Mouse (Mus musculus) kidney, embryonic 16.5 days (tissue): Measurements from ENCODE around the gene Rapgef6. TPM values are rescaled to one million over a fixed set of nuclear protein-coding genes. Genes with fewer than 3 reads are reported as not detected.

Source experiments
- ATAC-seq: fragments of 200-750 bp; cut with Nextera tagmentation; 2 replicates; pipeline ENCODE4 v1.8.0; 2017; ENCODE audit warnings: moderate TSS enrichment; ENCODE audit not compliant: low FRiP score, low TSS enrichment
- H3K27ac ChIP-seq: fragments of 300-500 bp; sonication (generic); 2 replicates; pipeline ENCODE4 v1.5.1; 2014; ENCODE audit warnings: low read length
- H3K27me3 ChIP-seq: fragments of 300-500 bp; sonication (generic); 2 replicates; pipeline ENCODE4 v1.6.1; 2014; ENCODE audit warnings: low read length, control low read depth, mixed read lengths; ENCODE audit not compliant: insufficient read depth
- H3K36me3 ChIP-seq: fragments of 300-500 bp; sonication (generic); 2 replicates; pipeline ENCODE4 v1.6.1; 2014; ENCODE audit warnings: low read length, control low read depth, mixed read lengths; ENCODE audit not compliant: insufficient read depth
- H3K4me1 ChIP-seq: fragments of 300-500 bp; sonication (generic); 2 replicates; pipeline ENCODE4 v1.6.1; 2014; ENCODE audit warnings: low read length, control low read depth, mixed read lengths; ENCODE audit not compliant: insufficient read depth
- H3K4me2 ChIP-seq: fragments of 300-500 bp; sonication (generic); replicated peaks from 2 replicates; pipeline ENCODE4 v1.6.1; 2014; ENCODE audit warnings: low read depth, low read length
- H3K4me3 ChIP-seq: fragments of 300-500 bp; sonication (generic); 2 replicates; pipeline ENCODE4 v1.5.1; 2014; ENCODE audit warnings: mild to moderate bottlenecking, low read length
- H3K9ac ChIP-seq: fragments of 300-500 bp; sonication (generic); replicated peaks from 2 replicates; pipeline ENCODE4 v1.6.1; 2014; ENCODE audit warnings: low read length
- H3K9me3 ChIP-seq: fragments of 300-500 bp; sonication (generic); 2 replicates; pipeline ENCODE4 v1.6.1; 2016; ENCODE audit warnings: low read length, control low read depth
- WGBS: fragments of 180-500 bp; shearing (Covaris S2); extraction: QIAGEN DNeasy Blood & Tissue Kit; methylation state at CpG from one replicate; pipeline ENCODE4 v1.1.7; 2014; 5-methylcytosine and 5-hydroxymethylcytosine counted together
- polyA plus RNA-seq: library from polyadenylated mRNA; unstranded; fragments of >200 nt; fragmentation: Nextera tagmentation; extraction: Ambion mirVana; gene quantifications from 2 replicates; pipeline ENCODE4 v1.2.1, GENCODE M21; 2015

Rapgef6 gene
- 29.4 and 36.6 TPM in 2 replicates for polyA plus RNA-seq

DNA sequence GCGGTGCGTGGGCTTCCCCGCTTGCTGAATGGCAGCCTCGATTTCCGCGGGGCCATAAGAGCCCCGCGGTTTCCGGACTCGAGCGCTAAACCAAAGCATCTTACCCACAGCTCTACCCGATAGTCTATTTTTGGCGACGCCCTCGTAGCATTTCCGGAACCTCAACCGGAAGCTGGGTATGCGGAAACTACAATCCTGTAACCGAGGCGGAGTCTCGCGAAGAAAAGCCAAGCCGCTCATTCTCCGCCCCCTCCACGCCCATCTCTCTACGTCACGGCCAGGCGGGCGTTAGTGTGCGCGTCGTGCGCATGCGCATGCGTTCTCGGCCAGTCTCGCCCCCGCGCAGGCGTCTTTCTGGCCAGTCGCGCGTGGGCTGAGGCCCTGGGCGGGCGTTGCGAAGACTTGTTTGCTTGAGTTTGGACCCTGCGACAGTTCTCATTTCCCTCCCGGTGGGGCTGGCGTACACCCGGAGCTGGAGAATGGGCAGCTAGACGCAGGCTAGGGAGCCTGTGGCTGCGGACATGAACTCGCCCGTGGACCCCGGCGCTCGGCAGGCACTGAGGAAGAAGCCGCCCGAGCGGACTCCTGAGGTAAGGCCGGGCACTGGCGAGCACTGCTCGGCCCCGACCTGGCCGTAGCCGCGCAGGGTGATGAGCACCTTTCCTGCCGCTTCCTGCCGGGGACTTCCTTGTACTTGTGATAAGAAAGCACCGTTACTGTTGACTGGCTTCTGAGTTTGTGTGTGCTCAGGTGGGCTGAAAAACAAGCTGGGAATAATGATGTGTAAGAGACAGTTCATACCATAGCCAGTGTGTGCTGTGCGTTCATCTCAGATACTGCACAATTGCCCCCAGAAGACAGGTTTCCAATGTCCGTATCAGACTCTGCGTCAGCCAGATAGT lies at the start of gene Rapgef6:
Gene Rapgef6, plus strand, starts transcription at position 319 of the 902 bp plus-strand sequence.
- peak within 1 kb of the TSS; percentile 97 for H3K27ac ChIP-seq
- H3K4me1 ChIP-seq: peaks cover 18% of the 10 kb centered on the region
- peak within 1 kb of the TSS; percentile 83 for H3K9ac ChIP-seq
- no peaks in the 10 kb centered on the region for H3K36me3 ChIP-seq
- peak; percentile 97 for ATAC-seq
- H3K4me2 ChIP-seq: peak within 1 kb of the TSS; percentile 67
- WGBS: under 1% methylated on average over 73 of the region's 73 CpGs
- H3K27me3 ChIP-seq: no peaks in the 10 kb centered on the region
- H3K4me3 ChIP-seq: peak within 1 kb of the TSS; percentile 85
- H3K9me3 ChIP-seq: no peaks in the 10 kb centered on the region

DNA sequence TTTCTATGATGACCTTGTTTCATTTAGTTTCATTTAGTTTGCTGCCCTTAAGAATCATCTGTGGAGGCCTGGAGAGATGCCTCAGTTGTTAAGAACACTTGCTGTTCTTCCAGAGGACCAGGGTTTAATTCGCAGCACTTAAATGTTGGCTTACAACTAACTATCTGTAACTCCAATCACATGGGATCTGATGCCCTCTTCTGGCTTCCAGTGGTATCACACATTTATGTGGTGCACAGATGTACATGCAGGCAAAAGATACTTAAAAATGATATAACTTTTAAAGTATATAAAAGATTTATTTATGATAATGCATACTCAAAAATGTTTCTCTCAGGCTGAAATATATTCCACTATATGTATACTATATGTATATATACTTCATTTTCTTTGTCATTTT lies 44.2 kb upstream of the Rapgef6 start:
- Histone ChIP-seq H3K4me3 (no peak overlapping the region), H3K4me1 (no peaks in the 10 kb centered on the region), H3K9me3 (no peaks in the 10 kb centered on the region), H3K36me3 (0 out of 2 replicates have a peak, but pooled peaks cover 6% of the 10 kb centered on the region), H3K9ac (no peak overlapping the region), H3K27me3 (no peaks in the 10 kb centered on the region), H3K27ac (no peak overlapping the region), H3K4me2 (no peak overlapping the region)
- no peak for ATAC-seq
- 88% methylated on average over 1 of the region's 1 CpGs for WGBS

DNA sequence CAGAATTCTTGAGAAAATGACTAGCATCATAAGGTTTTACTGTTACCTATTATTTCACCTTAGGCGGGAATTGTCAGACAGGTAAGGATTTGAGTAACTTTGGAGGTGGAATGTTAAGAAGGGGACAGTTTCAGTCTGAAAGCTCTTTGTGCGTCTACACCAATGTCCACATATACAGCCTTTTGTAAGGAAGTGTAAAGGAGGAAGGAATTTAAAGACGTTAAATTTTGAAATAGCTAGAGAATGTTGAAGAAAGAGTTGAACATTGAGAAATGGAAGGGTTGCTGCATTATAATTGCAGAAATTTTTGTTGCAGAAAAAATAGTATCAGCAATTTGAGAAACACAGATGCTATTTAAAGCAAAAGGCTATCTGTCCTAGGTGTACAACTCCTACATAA lies 36.6 kb upstream of the Rapgef6 start:
- Histone ChIP-seq H3K4me1 (no peaks in the 10 kb centered on the region), H3K27ac (no peak overlapping the region), H3K36me3 (no peaks in the 10 kb centered on the region), H3K9ac (no peak overlapping the region), H3K27me3 (no peaks in the 10 kb centered on the region), H3K9me3 (no peaks in the 10 kb centered on the region), H3K4me2 (no peak overlapping the region), H3K4me3 (no peak overlapping the region)
- ATAC-seq: no peak
- 89% methylated on average over 3 of the region's 3 CpGs for WGBS

DNA sequence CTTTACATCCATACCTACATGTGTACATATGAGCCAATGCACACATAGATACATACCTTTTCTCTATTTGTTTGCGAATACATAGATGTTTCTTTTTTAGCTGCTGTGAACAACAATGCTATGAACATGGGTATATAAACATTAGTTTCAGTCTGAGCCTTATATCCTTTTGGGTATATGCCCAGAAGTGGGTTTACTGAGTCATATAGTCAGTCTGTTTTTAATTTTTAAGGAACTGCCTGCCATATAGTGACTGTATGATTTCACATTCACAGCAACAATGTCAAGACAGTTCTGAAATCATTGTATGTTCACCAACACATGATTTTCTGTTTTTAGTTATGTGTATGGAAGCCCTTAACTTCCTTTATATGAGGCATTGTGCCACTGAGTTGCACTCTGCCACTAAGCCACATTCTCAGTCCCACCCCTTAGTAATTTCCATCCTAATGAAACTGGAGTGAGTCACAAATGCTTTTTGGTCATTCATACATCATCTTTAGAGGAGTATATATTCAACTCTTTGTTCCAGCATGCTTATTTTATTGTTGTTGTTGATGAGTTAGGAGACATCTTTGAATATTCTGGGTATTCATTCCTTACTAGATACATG lies 30.6 kb upstream of the Rapgef6 start:
- H3K36me3 ChIP-seq: 0 out of 2 replicates have a peak, but pooled peaks cover 10% of the 10 kb centered on the region
- ATAC-seq: no peak
- no peaks in the 10 kb centered on the region for H3K4me1 ChIP-seq
- H3K9ac ChIP-seq: no peak overlapping the region
- H3K9me3 ChIP-seq: no peaks in the 10 kb centered on the region
- no peak overlapping the region for H3K27ac ChIP-seq
- H3K27me3 ChIP-seq: no peaks in the 10 kb centered on the region
- no peak overlapping the region for H3K4me2 ChIP-seq
- no peak overlapping the region for H3K4me3 ChIP-seq
- WGBS: 100% methylated on average over 1 of the region's 1 CpGs

DNA sequence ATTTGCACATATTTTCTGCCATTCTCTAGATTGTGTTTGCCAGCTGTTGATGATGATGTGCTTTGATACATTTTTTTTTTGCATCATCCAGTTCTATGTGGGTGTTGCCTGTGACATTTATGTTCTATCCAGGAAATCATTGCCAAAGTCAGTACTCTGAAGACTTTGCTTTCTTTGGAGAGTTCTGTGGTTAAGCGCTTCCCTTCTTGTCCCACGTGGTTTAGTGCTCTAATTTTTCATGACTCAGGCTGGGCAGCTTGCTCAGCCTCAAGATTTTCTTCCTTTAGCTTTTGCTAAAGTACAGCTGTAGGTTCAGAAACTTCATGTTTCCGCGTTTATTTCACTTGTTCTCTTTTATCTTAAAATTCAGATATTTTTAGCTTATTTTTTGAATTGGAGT lies 30.1 kb upstream of the Rapgef6 start:
- no peaks in the 10 kb centered on the region for H3K9me3 ChIP-seq
- 70% methylated on average over 4 of the region's 4 CpGs for WGBS
- no peak overlapping the region for H3K9ac ChIP-seq
- no peaks in the 10 kb centered on the region for H3K27me3 ChIP-seq
- H3K4me3 ChIP-seq: no peak overlapping the region
- 0 out of 2 replicates have a peak, but pooled peaks cover 10% of the 10 kb centered on the region for H3K36me3 ChIP-seq
- no peaks in the 10 kb centered on the region for H3K4me1 ChIP-seq
- no peak overlapping the region for H3K4me2 ChIP-seq
- no peak overlapping the region for H3K27ac ChIP-seq
- ATAC-seq: no peak

GRCm38 (mm10) chr11:54499838-54500237 lies 22.8 kb upstream of the Rapgef6 start:
- H3K4me1 ChIP-seq: no peaks in the 10 kb centered on the region
- no peaks in the 10 kb centered on the region for H3K9me3 ChIP-seq

DNA sequence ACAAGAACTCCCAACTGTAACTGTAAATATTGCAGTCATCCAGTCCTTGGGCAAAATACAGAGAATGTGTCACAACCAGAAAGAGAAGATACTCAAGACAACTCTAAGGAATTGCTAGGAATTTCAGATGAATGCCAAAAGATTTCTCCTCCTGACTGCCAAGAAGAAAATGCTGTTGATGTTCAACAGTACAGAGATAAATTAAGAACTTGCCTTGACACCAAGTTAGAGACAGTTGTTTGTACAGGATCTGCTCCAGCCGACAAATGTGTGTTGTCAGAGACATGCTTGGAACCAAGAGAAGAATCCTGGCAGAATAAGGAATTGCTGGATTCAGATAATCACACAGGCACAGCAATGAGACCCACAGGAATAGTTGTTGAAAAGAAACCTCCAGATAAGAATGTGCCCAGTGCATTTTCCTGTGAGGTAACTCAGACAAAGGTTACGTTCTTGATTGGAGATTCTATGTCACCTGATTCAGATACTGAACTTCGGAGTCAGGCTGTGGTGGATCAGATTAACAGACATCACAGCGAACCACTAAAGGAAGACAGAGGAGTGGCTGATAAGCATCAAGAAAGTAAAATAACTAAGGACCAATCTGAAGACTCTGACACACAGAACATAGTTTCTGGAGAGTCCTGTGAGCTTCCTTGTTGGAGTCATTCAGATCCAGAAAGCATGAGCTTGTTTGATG lies 20.0 kb upstream of the Rapgef6 start:
- no peaks in the 10 kb centered on the region for H3K27me3 ChIP-seq
- ATAC-seq: no peak
- WGBS: 79% methylated on average over 4 of the region's 4 CpGs
- H3K9me3 ChIP-seq: no peaks in the 10 kb centered on the region
- no peak overlapping the region for H3K4me3 ChIP-seq
- peaks cover 16% of the 10 kb centered on the region for H3K36me3 ChIP-seq
- peak overlapping the region; percentile 39; the same call in 1 of the 2 replicates for H3K27ac ChIP-seq
- no peak overlapping the region for H3K9ac ChIP-seq
- no peak overlapping the region for H3K4me2 ChIP-seq
- no peaks in the 10 kb centered on the region for H3K4me1 ChIP-seq

More at GRCm38 (mm10) chr11:54499838-54500237, 22.8 kb upstream of the Rapgef6 start:
- no peak overlapping the region for H3K4me2 ChIP-seq
- no peak overlapping the region for H3K27ac ChIP-seq
- WGBS: 79% methylated on average over 5 of the region's 5 CpGs
- H3K27me3 ChIP-seq: no peaks in the 10 kb centered on the region
- no peak for ATAC-seq
- H3K9ac ChIP-seq: no peak overlapping the region
- H3K4me3 ChIP-seq: no peak overlapping the region
- peaks cover 15% of the 10 kb centered on the region; the same call in 1 of the 2 replicates for H3K36me3 ChIP-seq

- Histone ChIP-seq H3K4me2 (no peak overlapping the region), H3K9ac (no peak overlapping the region)
- ATAC-seq: no peak
Measured at GRCm38 (mm10) chr11:54513584-54513983, 9.1 kb upstream of the Rapgef6 start.

GRCm38 (mm10) chr11:54521927-54522528 lies 619 bp upstream of the Rapgef6 start:
- Histone ChIP-seq H3K4me1 (peaks cover 18% of the 10 kb centered on the region), H3K27ac (peak overlapping the region; percentile 97), H3K9me3 (no peaks in the 10 kb centered on the region), H3K4me2 (peak overlapping the region; percentile 67), H3K36me3 (no peaks in the 10 kb centered on the region), H3K27me3 (no peaks in the 10 kb centered on the region), H3K9ac (peak overlapping the region; percentile 79), H3K4me3 (peak overlapping the region; percentile 85)
- WGBS: under 1% methylated on average over 18 of the region's 18 CpGs
- ATAC-seq: peak; percentile 3

More at GRCm38 (mm10) chr11:54513584-54513983, 9.1 kb upstream of the Rapgef6 start:
- Histone ChIP-seq H3K36me3 (0 out of 2 replicates have a peak, but pooled peaks cover 2% of the 10 kb centered on the region), H3K4me3 (no peak overlapping the region), H3K27ac (no peak overlapping the region), H3K9me3 (no peaks in the 10 kb centered on the region), H3K4me1 (no peaks in the 10 kb centered on the region), H3K27me3 (no peaks in the 10 kb centered on the region)
